Mouse (Mus musculus) bone marrow macrophage, adult 2 months (primary cell): ENCODE measurements around the gene Rfc4.

ENCODE experiments used
- CTCF ChIP-seq: IDR thresholded peaks from 2 replicates; pipeline ENCODE4 v1.5.1; 2012; ENCODE audit warnings: low read depth, mild to moderate bottlenecking, low read length, moderate library complexity
- POLR2A ChIP-seq: IDR thresholded peaks from 2 replicates; pipeline ENCODE4 v1.6.1; 2012; ENCODE audit warnings: mild to moderate bottlenecking, low read depth, low read length, borderline replicate concordance

DNA sequence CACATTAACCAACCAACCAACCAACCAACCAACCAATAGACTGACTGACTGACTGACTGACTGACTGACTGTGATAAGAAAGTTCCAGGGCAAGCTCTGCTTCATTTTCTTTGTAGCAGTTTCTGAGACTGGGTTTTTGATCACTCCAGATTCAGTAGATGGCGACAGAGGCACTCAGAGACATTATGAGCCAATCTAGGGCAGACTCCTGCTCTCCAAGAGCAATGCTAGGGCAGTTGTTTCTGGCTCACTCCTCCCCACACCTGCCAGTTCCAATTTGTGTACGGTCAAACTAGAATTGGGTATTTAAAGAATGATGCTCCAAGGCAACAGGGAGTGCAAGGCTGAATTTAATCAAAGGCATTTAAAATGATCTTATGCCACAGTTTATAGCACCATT, 23.9 kb upstream of the Rfc4 start:
- no peak for TF ChIP-seq CTCF
- no peak for TF ChIP-seq POLR2A
